Mouse (Mus musculus): ENCODE measurements around the gene Olfr1438-ps1. TPM values are rescaled to one million over a fixed set of nuclear protein-coding genes. Genes with fewer than 3 reads are reported as not detected.

Olfr1438-ps1 gene
- total and polyA plus RNA-seq, 3 experiments: not detected

DNA sequence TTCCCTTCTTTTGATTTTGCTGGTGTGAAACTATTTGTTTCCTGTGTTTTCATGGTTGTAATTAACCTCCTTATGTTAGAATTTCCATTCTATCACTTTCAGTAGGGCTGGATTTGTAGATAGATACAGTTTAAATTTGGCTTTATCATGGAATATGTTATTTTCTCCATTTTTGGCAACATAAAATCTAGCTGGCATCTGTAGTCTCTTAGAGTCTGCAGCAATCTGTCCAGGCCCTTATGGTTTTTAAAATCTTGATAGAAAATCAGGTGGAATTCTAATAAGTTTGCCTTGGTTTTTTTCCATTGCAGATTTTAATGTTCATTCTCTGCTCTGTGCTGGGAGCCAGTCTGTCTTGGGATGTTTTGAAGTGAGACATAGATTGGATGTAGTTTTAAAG is 42.7 kb downstream of the Olfr1438-ps1 start:
- Histone ChIP-seq H3K4me1 (ENCODE audit: control insufficient read depth in 1 of 2, insufficient read depth in 2 of 2) (no peaks in the 10 kb centered on the region), H3K36me3 (replicated peaks in 1 of 2; ENCODE audit: control insufficient read depth in 1 of 2, insufficient read depth in 1 of 2, low read length in 1 of 2) (no peaks in the 10 kb centered on the region), H3K27me3 (replicated peaks) (no peaks in the 10 kb centered on the region), H3K27ac (ENCODE audit: insufficient read depth, low read depth) (no peak overlapping the region), H3K9me3 (replicated peaks; ENCODE audit: low read length) (no peaks in the 10 kb centered on the region), H3K9ac (ENCODE audit: insufficient read depth, low read depth) (no peak overlapping the region), H3K4me2 (ENCODE audit: insufficient read depth, low read depth, poor library complexity, severe bottlenecking) (no peak overlapping the region), H3K4me3 (replicated peaks in 1 of 3; ENCODE audit: low read depth in 2 of 3, low read length in 2 of 3, poor library complexity in 1 of 3) (no peak overlapping the region), H3K79me2 (replicated peaks; ENCODE audit: control insufficient read depth, extremely low read depth, insufficient read depth, poor library complexity, severe bottlenecking) (no peaks in the 10 kb centered on the region)
- in situ Hi-C loops (cut with MboI; ENCODE audit: low pct_ligation_motif_present, low pct_unique_long_range_greater_than_20kb, low sequenced_read_pairs) (no loop called here), dilution Hi-C loops (cut with MboI; ENCODE audit: extremely low pct_ligation_motif_present, extremely low pct_unique_long_range_greater_than_20kb, low sequenced_read_pairs) (no loop called here)
- TF ChIP-seq EP300 (IDR thresholded peaks at IDR 0.05; ENCODE audit: low read length) (no peak), POLR2A (IDR thresholded peaks at IDR 0.05; ENCODE audit: low read depth, low read length) (no peak), ELF1 (IDR thresholded peaks at IDR 0.05; ENCODE audit: low read depth, low read length) (no peak), ZMIZ1 (IDR thresholded peaks at IDR 0.05; ENCODE audit: low read depth, low read length) (no peak), USF1 (IDR thresholded peaks at IDR 0.05; ENCODE audit: low read depth, low read length) (no peak), NELFE (IDR thresholded peaks at IDR 0.05; ENCODE audit: low read depth, low read length) (no peak), MAX (IDR thresholded peaks at IDR 0.05; ENCODE audit: low read length) (no peak), TCF12 (IDR thresholded peaks at IDR 0.05; ENCODE audit: low read depth, low read length) (no peak), HCFC1 (IDR thresholded peaks at IDR 0.05; ENCODE audit: low read depth, low read length) (no peak), E2F4 (IDR thresholded peaks at IDR 0.05; ENCODE audit: insufficient replicate concordance, low read depth, low read length) (no peak), BHLHE40 (IDR thresholded peaks at IDR 0.05; ENCODE audit: low read depth, low read length) (no peak), JUND (conservative IDR thresholded peaks at IDR 0.05; ENCODE audit: low read depth, low read length) (no peak), CHD2 (IDR thresholded peaks at IDR 0.05; ENCODE audit: low read length) (no peak), JUN (IDR thresholded peaks at IDR 0.05; ENCODE audit: insufficient read depth, low read depth, low read length) (no peak), ETS1 (conservative IDR thresholded peaks at IDR 0.05; ENCODE audit: low read depth, low read length) (no peak), MEF2A (IDR thresholded peaks at IDR 0.05; ENCODE audit: borderline replicate concordance, low read depth, low read length) (no peak)
- no peak for DNase-seq (ENCODE audit: extremely low read depth)

DNA sequence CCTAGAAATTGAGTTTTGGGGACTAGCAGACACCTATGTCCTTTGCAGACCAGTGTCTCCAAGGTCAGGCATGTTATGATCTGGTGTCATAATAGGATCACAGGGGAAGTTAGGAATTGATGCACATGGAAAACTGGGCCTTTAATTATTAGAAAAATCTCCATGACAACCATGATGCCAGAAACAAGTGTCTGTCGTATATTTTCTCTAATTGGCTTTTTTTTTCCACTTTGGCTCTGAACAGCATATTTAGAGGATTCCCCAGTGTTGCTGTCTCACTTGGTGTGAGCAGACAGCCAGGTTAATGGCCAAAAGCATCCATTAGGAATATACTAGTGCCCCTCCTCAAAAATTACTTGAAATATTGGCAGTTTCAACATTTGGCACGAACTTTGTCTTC is 56.2 kb downstream of the Olfr1438-ps1 start, which contains the start of gene Olfr1434:
Gene Olfr1434 (plus strand): TSS at position 301 of the 400 bp plus-strand sequence.
- Histone ChIP-seq H3K9me3 (replicated peaks; ENCODE audit: low read length) (no peaks in the 10 kb centered on the region), H3K9ac (ENCODE audit: insufficient read depth, low read depth) (no peak within 1 kb of the TSS), H3K4me3 (replicated peaks in 1 of 3; ENCODE audit: low read depth in 2 of 3, low read length in 2 of 3, poor library complexity in 1 of 3) (no peak within 1 kb of the TSS), H3K4me2 (ENCODE audit: insufficient read depth, low read depth, poor library complexity, severe bottlenecking) (no peak within 1 kb of the TSS), H3K4me1 (ENCODE audit: control insufficient read depth in 1 of 2, insufficient read depth in 2 of 2) (no peaks in the 10 kb centered on the region), H3K36me3 (replicated peaks in 1 of 2; ENCODE audit: control insufficient read depth in 1 of 2, insufficient read depth in 1 of 2, low read length in 1 of 2) (no peaks in the 10 kb centered on the region), H3K79me2 (replicated peaks; ENCODE audit: control insufficient read depth, extremely low read depth, insufficient read depth, poor library complexity, severe bottlenecking) (no peaks in the 10 kb centered on the region), H3K27me3 (replicated peaks) (no peaks in the 10 kb centered on the region), H3K27ac (ENCODE audit: insufficient read depth, low read depth) (no peak within 1 kb of the TSS)
- in situ Hi-C loops (cut with MboI; ENCODE audit: low pct_ligation_motif_present, low pct_unique_long_range_greater_than_20kb, low sequenced_read_pairs) (no loop called here), dilution Hi-C loops (cut with MboI; ENCODE audit: extremely low pct_ligation_motif_present, extremely low pct_unique_long_range_greater_than_20kb, low sequenced_read_pairs) (no loop called here)
- no peak for DNase-seq (ENCODE audit: extremely low read depth)
- TF ChIP-seq TCF12 (IDR thresholded peaks at IDR 0.05; ENCODE audit: low read depth, low read length) (no peak), ELF1 (IDR thresholded peaks at IDR 0.05; ENCODE audit: low read depth, low read length) (no peak)

Other genes with a start within 250 kb of the Olfr1438-ps1 start
- gene Olfr1426, start 243.9 kb downstream of the Olfr1438-ps1 start, total RNA-seq (2012; rRNA removed): not detected in 2 replicates
- not detected in 2 replicates for gene Olfr1426, start 243.9 kb downstream of the Olfr1438-ps1 start, total RNA-seq (2014; rRNA removed)
- not detected in 2 replicates for gene Olfr1426, start 243.9 kb downstream of the Olfr1438-ps1 start, polyA plus RNA-seq (2012; ENCODE audit: insufficient read length, low read depth)
- gene Olfr1427, start 232.6 kb downstream of the Olfr1438-ps1 start, total RNA-seq (2012; rRNA removed): not detected in 2 replicates
- gene Olfr1427, start 232.6 kb downstream of the Olfr1438-ps1 start, total RNA-seq (2014; rRNA removed): not detected in 2 replicates
- gene Olfr1427, start 232.6 kb downstream of the Olfr1438-ps1 start, polyA plus RNA-seq (2012; ENCODE audit: insufficient read length, low read depth): not detected in 2 replicates
- gene Olfr1428, start 220.0 kb downstream of the Olfr1438-ps1 start, total RNA-seq (2012; rRNA removed): not detected in 2 replicates
- not detected in 2 replicates for gene Olfr1428, start 220.0 kb downstream of the Olfr1438-ps1 start, total RNA-seq (2014; rRNA removed)
- not detected in 2 replicates for gene Olfr1428, start 220.0 kb downstream of the Olfr1438-ps1 start, polyA plus RNA-seq (2012; ENCODE audit: insufficient read length, low read depth)
- not detected in 2 replicates for gene Olfr76, start 212.7 kb downstream of the Olfr1438-ps1 start, total RNA-seq (2012; rRNA removed)
- gene Olfr76, start 212.7 kb downstream of the Olfr1438-ps1 start, total RNA-seq (2014; rRNA removed): not detected in 2 replicates
- gene Olfr76, start 212.7 kb downstream of the Olfr1438-ps1 start, polyA plus RNA-seq (2012; ENCODE audit: insufficient read length, low read depth): not detected in 2 replicates
- gene Olfr1555-ps1, start 165.8 kb downstream of the Olfr1438-ps1 start, total RNA-seq (2012; rRNA removed): not detected in 2 replicates
- gene Olfr1555-ps1, start 165.8 kb downstream of the Olfr1438-ps1 start, total RNA-seq (2014; rRNA removed): not detected in 2 replicates
- gene Olfr1555-ps1, start 165.8 kb downstream of the Olfr1438-ps1 start, polyA plus RNA-seq (2012; ENCODE audit: insufficient read length, low read depth): not detected in 2 replicates
- gene Olfr1431, start 135.3 kb downstream of the Olfr1438-ps1 start, total RNA-seq (2012; rRNA removed): not detected in 2 replicates
- not detected in 2 replicates for gene Olfr1431, start 135.3 kb downstream of the Olfr1438-ps1 start, total RNA-seq (2014; rRNA removed)
- not detected in 2 replicates for gene Olfr1431, start 135.3 kb downstream of the Olfr1438-ps1 start, polyA plus RNA-seq (2012; ENCODE audit: insufficient read length, low read depth)
- not detected in 2 replicates for gene Olfr1432, start 103.3 kb downstream of the Olfr1438-ps1 start, total RNA-seq (2012; rRNA removed)
- not detected in 2 replicates for gene Olfr1432, start 103.3 kb downstream of the Olfr1438-ps1 start, total RNA-seq (2014; rRNA removed)
- gene Olfr1432, start 103.3 kb downstream of the Olfr1438-ps1 start, polyA plus RNA-seq (2012; ENCODE audit: insufficient read length, low read depth): not detected in 2 replicates
- not detected in 2 replicates for gene Olfr262, start 94.3 kb downstream of the Olfr1438-ps1 start, total RNA-seq (2012; rRNA removed)
- not detected in 2 replicates for gene Olfr262, start 94.3 kb downstream of the Olfr1438-ps1 start, total RNA-seq (2014; rRNA removed)
- gene Olfr262, start 94.3 kb downstream of the Olfr1438-ps1 start, polyA plus RNA-seq (2012; ENCODE audit: insufficient read length, low read depth): not detected in 2 replicates
- not detected in 2 replicates for gene Olfr235, start 74.9 kb downstream of the Olfr1438-ps1 start, total RNA-seq (2012; rRNA removed)
- gene Olfr235, start 74.9 kb downstream of the Olfr1438-ps1 start, total RNA-seq (2014; rRNA removed): not detected in 2 replicates
- gene Olfr235, start 74.9 kb downstream of the Olfr1438-ps1 start, polyA plus RNA-seq (2012; ENCODE audit: insufficient read length, low read depth): not detected in 2 replicates
- gene Olfr1434, start 56.1 kb downstream of the Olfr1438-ps1 start, total RNA-seq (2012; rRNA removed): not detected in 2 replicates
- gene Olfr1434, start 56.1 kb downstream of the Olfr1438-ps1 start, total RNA-seq (2014; rRNA removed): not detected in 2 replicates
- gene Olfr1434, start 56.1 kb downstream of the Olfr1438-ps1 start, polyA plus RNA-seq (2012; ENCODE audit: insufficient read length, low read depth): not detected in 2 replicates
- gene Olfr1436, start 36.8 kb downstream of the Olfr1438-ps1 start, total RNA-seq (2012; rRNA removed): not detected in 2 replicates
- not detected in 2 replicates for gene Olfr1436, start 36.8 kb downstream of the Olfr1438-ps1 start, total RNA-seq (2014; rRNA removed)
- gene Olfr1436, start 36.8 kb downstream of the Olfr1438-ps1 start, polyA plus RNA-seq (2012; ENCODE audit: insufficient read length, low read depth): not detected in 2 replicates
- gene Olfr1437, start 10.8 kb downstream of the Olfr1438-ps1 start, total RNA-seq (2012; rRNA removed): not detected in 2 replicates
- gene Olfr1437, start 10.8 kb downstream of the Olfr1438-ps1 start, total RNA-seq (2014; rRNA removed): not detected in 2 replicates
- gene Olfr1437, start 10.8 kb downstream of the Olfr1438-ps1 start, polyA plus RNA-seq (2012; ENCODE audit: insufficient read length, low read depth): not detected in 2 replicates
- gene Olfr1440, start 51.4 kb upstream of the Olfr1438-ps1 start, total RNA-seq (2012; rRNA removed): not detected in 2 replicates
- gene Olfr1440, start 51.4 kb upstream of the Olfr1438-ps1 start, total RNA-seq (2014; rRNA removed): not detected in 2 replicates
- not detected in 2 replicates for gene Olfr1440, start 51.4 kb upstream of the Olfr1438-ps1 start, polyA plus RNA-seq (2012; ENCODE audit: insufficient read length, low read depth)
- 0.13 TPM in 1 of 2 replicates, not detected in the other for gene Olfr1441, start 81.5 kb upstream of the Olfr1438-ps1 start, total RNA-seq (2012; rRNA removed)
- not detected in 2 replicates for gene Olfr1441, start 81.5 kb upstream of the Olfr1438-ps1 start, total RNA-seq (2014; rRNA removed)
- not detected in 2 replicates for gene Olfr1441, start 81.5 kb upstream of the Olfr1438-ps1 start, polyA plus RNA-seq (2012; ENCODE audit: insufficient read length, low read depth)
- gene Pfpl, start 92.0 kb upstream of the Olfr1438-ps1 start, total RNA-seq (2012; rRNA removed): not detected in 2 replicates
- not detected in 2 replicates for gene Pfpl, start 92.0 kb upstream of the Olfr1438-ps1 start, total RNA-seq (2014; rRNA removed)
- not detected in 2 replicates for gene Pfpl, start 92.0 kb upstream of the Olfr1438-ps1 start, polyA plus RNA-seq (2012; ENCODE audit: insufficient read length, low read depth)
- gene Mpeg1, start 124.9 kb upstream of the Olfr1438-ps1 start, total RNA-seq (2012; rRNA removed): 43.8 and 53.6 TPM in 2 replicates
- 67.0 and 68.0 TPM in 2 replicates for gene Mpeg1, start 124.9 kb upstream of the Olfr1438-ps1 start, total RNA-seq (2014; rRNA removed)
- 241 and 270 TPM in 2 replicates for gene Mpeg1, start 124.9 kb upstream of the Olfr1438-ps1 start, polyA plus RNA-seq (2012; ENCODE audit: insufficient read length, low read depth)
- gene Dtx4, start 165.5 kb upstream of the Olfr1438-ps1 start, total RNA-seq (2012; rRNA removed): 19.2 and 21.2 TPM in 2 replicates
- gene Dtx4, start 165.5 kb upstream of the Olfr1438-ps1 start, total RNA-seq (2014; rRNA removed): 15.6 and 16.4 TPM in 2 replicates
- gene Dtx4, start 165.5 kb upstream of the Olfr1438-ps1 start, polyA plus RNA-seq (2012; ENCODE audit: insufficient read length, low read depth): 28.7 and 30.5 TPM in 2 replicates
- 47.6 and 53.6 TPM in 2 replicates for gene Fam111a, start 209.8 kb upstream of the Olfr1438-ps1 start, total RNA-seq (2012; rRNA removed)
- 92.6 and 110 TPM in 2 replicates for gene Fam111a, start 209.8 kb upstream of the Olfr1438-ps1 start, total RNA-seq (2014; rRNA removed)
- 102 and 103 TPM in 2 replicates for gene Fam111a, start 209.8 kb upstream of the Olfr1438-ps1 start, polyA plus RNA-seq (2012; ENCODE audit: insufficient read length, low read depth)